Mouse (Mus musculus): ENCODE measurements around the gene Rapgefl1. TPM values are rescaled to one million over a fixed set of nuclear protein-coding genes. Genes with fewer than 3 reads are reported as not detected.
A peak's percentile ranks its signal among the peaks of the same experiment; 100 is the strongest.

The Rapgefl1 gene
- total and polyA plus RNA-seq, 3 experiments, result 0.08 to 0.29 TPM; not detected in 1

DNA sequence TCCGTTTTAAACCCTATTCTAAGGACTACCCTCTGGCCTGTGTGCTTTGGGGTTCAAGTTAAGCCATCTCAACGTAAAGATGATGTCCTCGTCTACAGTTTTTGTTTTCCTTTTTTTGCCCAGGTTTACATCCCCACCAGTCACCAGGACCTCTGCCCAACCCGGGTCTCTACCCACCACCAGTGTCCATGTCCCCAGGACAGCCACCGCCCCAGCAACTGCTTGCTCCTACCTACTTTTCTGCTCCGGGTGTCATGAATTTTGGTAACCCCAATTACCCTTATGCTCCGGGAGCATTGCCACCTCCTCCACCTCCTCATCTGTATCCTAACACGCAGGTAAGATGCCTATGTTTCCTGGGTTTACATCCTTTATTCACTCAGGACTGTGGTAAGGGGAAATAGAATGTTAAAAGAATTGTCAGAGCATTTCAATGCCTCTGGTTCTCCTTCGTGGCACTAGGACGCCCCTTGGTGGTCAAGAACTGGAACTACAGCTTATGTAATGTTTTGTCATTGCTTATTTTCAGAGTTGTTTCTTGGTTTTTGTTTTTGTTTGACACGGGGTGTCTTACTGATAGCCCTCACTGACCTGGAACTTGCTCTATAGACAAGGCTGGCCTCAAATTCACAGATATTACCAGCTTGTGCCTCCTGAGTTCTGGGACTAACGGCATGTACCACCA is 7.4 kb upstream of the Rapgefl1 start:
- Histone ChIP-seq H3K79me2 (replicated peaks; ENCODE audit: control insufficient read depth, extremely low read depth, insufficient read depth, poor library complexity, severe bottlenecking) (peaks cover 19% of the 10 kb centered on the region), H3K9ac (ENCODE audit: insufficient read depth, low read depth) (no peak overlapping the region), H3K4me2 (ENCODE audit: insufficient read depth, low read depth, poor library complexity, severe bottlenecking) (no peak overlapping the region), H3K4me3 (replicated peaks in 1 of 3; ENCODE audit: low read depth in 2 of 3, low read length in 2 of 3, poor library complexity in 1 of 3) (no peak overlapping the region), H3K9me3 (replicated peaks; ENCODE audit: low read length) (no peaks in the 10 kb centered on the region), H3K27me3 (replicated peaks) (no peaks in the 10 kb centered on the region), H3K36me3 (replicated peaks in 1 of 2; ENCODE audit: control insufficient read depth in 1 of 2, insufficient read depth in 1 of 2, low read length in 1 of 2) (peaks cover 81 to 93% of the 10 kb centered on the region in 2 experiments), H3K27ac (ENCODE audit: insufficient read depth, low read depth) (no peak overlapping the region), H3K4me1 (ENCODE audit: control insufficient read depth in 1 of 2, insufficient read depth in 2 of 2) (no peaks in the 10 kb centered on the region)
- dilution Hi-C loops (cut with MboI; ENCODE audit: extremely low pct_ligation_motif_present, extremely low pct_unique_long_range_greater_than_20kb, low sequenced_read_pairs) (no loop called here), in situ Hi-C loops (cut with MboI; ENCODE audit: low pct_ligation_motif_present, low pct_unique_long_range_greater_than_20kb, low sequenced_read_pairs) (loop anchor here (5.0 kb wide), 1 partner anchor 37 kb away; no protein-coding TSS in a partner anchor)
- TF ChIP-seq MAFK (IDR thresholded peaks at IDR 0.05; ENCODE audit: insufficient replicate concordance, low read length) (no peak), SIN3A (IDR thresholded peaks at IDR 0.05; ENCODE audit: low read length) (peak; percentile 51; the same call in 1 of the 2 replicates), MXI1 (IDR thresholded peaks at IDR 0.05; ENCODE audit: low read depth, low read length) (0 out of 2 replicates have a peak, but pooled peaks have one; percentile 25), MYC (IDR thresholded peaks at IDR 0.05; ENCODE audit: low read depth, low read length) (no peak), TBP (conservative IDR thresholded peaks at IDR 0.05; ENCODE audit: low read depth, low read length) (no peak), CTCF (conservative IDR thresholded peaks at IDR 0.05 in 1 of 2, IDR thresholded peaks at IDR 0.05 in 1 of 2; ENCODE audit: low read depth in 2 of 2, low read length in 2 of 2) (peak; percentile 92 to 95), UBTF (IDR thresholded peaks at IDR 0.05; ENCODE audit: low read depth, low read length) (no peak), RAD21 (IDR thresholded peaks at IDR 0.05; ENCODE audit: low read depth, low read length) (peak; percentile 85), EP300 (IDR thresholded peaks at IDR 0.05; ENCODE audit: low read length) (no peak), IRF4 (IDR thresholded peaks at IDR 0.05; ENCODE audit: low read depth, low read length) (no peak), NRF1 (IDR thresholded peaks at IDR 0.05; ENCODE audit: low read depth, low read length) (no peak), POLR2A (IDR thresholded peaks at IDR 0.05; ENCODE audit: low read depth, low read length) (no peak), E2F4 (IDR thresholded peaks at IDR 0.05; ENCODE audit: insufficient replicate concordance, low read depth, low read length) (no peak), TCF12 (IDR thresholded peaks at IDR 0.05; ENCODE audit: low read depth, low read length) (no peak), CHD2 (IDR thresholded peaks at IDR 0.05; ENCODE audit: low read length) (no peak), HCFC1 (IDR thresholded peaks at IDR 0.05; ENCODE audit: low read depth, low read length) (no peak), SMC3 (IDR thresholded peaks at IDR 0.05; ENCODE audit: low read depth, low read length) (peak; percentile 82), ZC3H11A (IDR thresholded peaks at IDR 0.05; ENCODE audit: low read depth, low read length) (0 out of 2 replicates have a peak, but pooled peaks have one; percentile 22)
- peak; percentile 59 for DNase-seq (ENCODE audit: extremely low read depth)

DNA sequence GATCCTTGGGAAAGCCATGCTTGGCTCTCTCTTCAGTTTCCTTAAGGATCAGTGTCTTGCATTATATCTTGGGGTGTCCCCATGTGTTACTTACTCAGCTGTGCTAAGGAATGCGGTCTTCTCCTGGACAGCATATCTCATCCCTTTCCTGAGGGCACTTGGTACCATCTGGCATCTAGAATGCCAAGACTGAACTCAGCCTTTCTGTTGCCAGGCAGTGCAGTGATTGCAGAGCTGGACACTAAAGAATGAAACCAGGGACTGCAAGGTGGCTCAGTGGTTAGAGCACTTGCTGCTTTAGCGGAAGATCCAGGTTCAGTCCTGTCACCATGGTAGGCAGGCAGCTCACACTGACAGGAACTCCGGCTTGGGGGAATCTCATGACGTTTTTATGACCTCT is 6.7 kb upstream of the Rapgefl1 start:
- H3K9ac ChIP-seq (ENCODE audit: insufficient read depth, low read depth), result no peak overlapping the region
- H3K36me3 ChIP-seq (replicated peaks in 1 of 2; ENCODE audit: control insufficient read depth in 1 of 2, insufficient read depth in 1 of 2, low read length in 1 of 2), result peaks cover 79 to 93% of the 10 kb centered on the region in 2 experiments
- TF ChIP-seq ZKSCAN1 (IDR thresholded peaks at IDR 0.05; ENCODE audit: borderline replicate concordance, low read depth, low read length) (no peak), NELFE (IDR thresholded peaks at IDR 0.05; ENCODE audit: low read depth, low read length) (no peak), HCFC1 (IDR thresholded peaks at IDR 0.05; ENCODE audit: low read depth, low read length) (no peak), TBP (conservative IDR thresholded peaks at IDR 0.05; ENCODE audit: low read depth, low read length) (no peak), SIN3A (IDR thresholded peaks at IDR 0.05; ENCODE audit: low read length) (no peak), ZMIZ1 (IDR thresholded peaks at IDR 0.05; ENCODE audit: low read depth, low read length) (no peak)
- H3K79me2 ChIP-seq (replicated peaks; ENCODE audit: control insufficient read depth, extremely low read depth, insufficient read depth, poor library complexity, severe bottlenecking), result peaks cover 14% of the 10 kb centered on the region
- H3K4me1 ChIP-seq (ENCODE audit: control insufficient read depth in 1 of 2, insufficient read depth in 2 of 2), result no peaks in the 10 kb centered on the region
- no peak overlapping the region for H3K27ac ChIP-seq (ENCODE audit: insufficient read depth, low read depth)
- dilution Hi-C loops (cut with MboI; ENCODE audit: extremely low pct_ligation_motif_present, extremely low pct_unique_long_range_greater_than_20kb, low sequenced_read_pairs) (no loop called here), in situ Hi-C loops (cut with MboI; ENCODE audit: low pct_ligation_motif_present, low pct_unique_long_range_greater_than_20kb, low sequenced_read_pairs) (loop anchor here (5.0 kb wide), 1 partner anchor 38 kb away; no protein-coding TSS in a partner anchor)
- no peak overlapping the region for H3K4me3 ChIP-seq (replicated peaks in 1 of 3; ENCODE audit: low read depth in 2 of 3, low read length in 2 of 3, poor library complexity in 1 of 3)
- H3K4me2 ChIP-seq (ENCODE audit: insufficient read depth, low read depth, poor library complexity, severe bottlenecking), result no peak overlapping the region
- DNase-seq (ENCODE audit: extremely low read depth), result no peak
- no peaks in the 10 kb centered on the region for H3K9me3 ChIP-seq (replicated peaks; ENCODE audit: low read length)
- H3K27me3 ChIP-seq (replicated peaks), result no peaks in the 10 kb centered on the region
